Mouse (Mus musculus) MEL (cell line): ENCODE measurements around the gene Rac2. TPM values are rescaled to one million over a fixed set of nuclear protein-coding genes. Genes with fewer than 3 reads are reported as not detected.

Source experiments
- DNase-seq: peaks from one replicate; pipeline ENCODE4 v3.0.0; 2011; ENCODE audit warnings: low read depth, low spot score
- H3K27ac ChIP-seq: 2 replicates; pipeline ENCODE4 v1.5.1; 2012; ENCODE audit warnings: low read depth, mild to moderate bottlenecking, control low read depth, low read length, moderate library complexity; ENCODE audit not compliant: control insufficient read depth
- H3K27me3 ChIP-seq, 2 experiments: fragments of 150-350 bp in 1 of 2; sonication (generic) in 1 of 2; 2 replicates each; pipeline ENCODE4 v1.6.1; 2012; ENCODE audit warnings: low read length in 2 of 2, mild to moderate bottlenecking in 2 of 2, improper control_type of control experiment in 1 of 2, moderate library complexity in 1 of 2; ENCODE audit not compliant: insufficient read depth in 2 of 2, control insufficient read depth in 1 of 2
- H3K36me3 ChIP-seq, 2 experiments: 2 replicates each; pipeline ENCODE4 v1.6.1; 2012 to 2014; ENCODE audit warnings: low read length in 2 of 2, improper control_type of control experiment in 1 of 2, inconsistent platforms in 1 of 2, mild to moderate bottlenecking in 1 of 2; ENCODE audit not compliant: insufficient read depth in 2 of 2, control insufficient read depth in 1 of 2
- H3K4me1 ChIP-seq, 2 experiments: fragments of 150-350 bp in 1 of 2; sonication (generic) in 1 of 2; 2 replicates each; pipeline ENCODE4 v1.6.1; 2012; ENCODE audit warnings: low read length in 2 of 2, improper control_type of control experiment in 1 of 2, mild to moderate bottlenecking in 1 of 2; ENCODE audit not compliant: insufficient read depth in 2 of 2, control insufficient read depth in 1 of 2
- H3K4me3 ChIP-seq, 2 experiments: fragments of 150-350 bp in 1 of 2; sonication (generic) in 1 of 2; 2 replicates each; pipeline ENCODE4 v1.5.1; 2012; ENCODE audit warnings: low read depth in 2 of 2, low read length in 2 of 2, mild to moderate bottlenecking in 2 of 2, moderate library complexity in 2 of 2, control low read depth in 1 of 2, improper control_type of control experiment in 1 of 2; ENCODE audit not compliant: control insufficient read depth in 1 of 2, insufficient read depth in 1 of 2
- H3K79me2 ChIP-seq: 2 replicates; pipeline ENCODE4 v1.6.1; 2012; ENCODE audit warnings: mild to moderate bottlenecking, low read length, moderate library complexity; ENCODE audit not compliant: control insufficient read depth, poor library complexity, insufficient read depth
- H3K9ac ChIP-seq: 2 replicates; pipeline ENCODE4 v1.6.1; 2012; ENCODE audit warnings: low read depth, mild to moderate bottlenecking, control low read depth, low read length, moderate library complexity; ENCODE audit not compliant: control insufficient read depth, poor library complexity, severe bottlenecking
- H3K9me3 ChIP-seq: fragments of 150-350 bp; sonication (generic); replicated peaks from 2 replicates; pipeline ENCODE4 v1.6.1; 2012; ENCODE audit warnings: mild to moderate bottlenecking, low read length, improper control_type of control experiment, moderate library complexity; ENCODE audit not compliant: insufficient read depth
- BHLHE40 ChIP-seq: IDR thresholded peaks from 2 replicates; pipeline ENCODE4 v1.6.1; 2012; ENCODE audit warnings: low read depth, mild to moderate bottlenecking, inconsistent platforms, low read length, improper control_type of control experiment, borderline replicate concordance
- CHD2 ChIP-seq: IDR thresholded peaks from 2 replicates; pipeline ENCODE4 v1.6.1; 2011; ENCODE audit warnings: low read length, improper control_type of control experiment
- GABPA ChIP-seq: IDR thresholded peaks from 2 replicates; pipeline ENCODE4 v1.6.1; 2012; ENCODE audit warnings: low read depth, mild to moderate bottlenecking, inconsistent platforms, low read length, improper control_type of control experiment, moderate library complexity
- HCFC1 ChIP-seq: IDR thresholded peaks from 2 replicates; pipeline ENCODE4 v1.6.1; 2012; ENCODE audit warnings: low read depth, mild to moderate bottlenecking, inconsistent platforms, low read length, improper control_type of control experiment, moderate library complexity
- KAT2A ChIP-seq: conservative IDR thresholded peaks from 2 replicates; pipeline ENCODE4 v1.6.1; 2012; ENCODE audit warnings: low read depth, low read length, improper control_type of control experiment, inconsistent platforms
- MAX ChIP-seq: IDR thresholded peaks from 2 replicates; pipeline ENCODE4 v1.6.1; 2011; ENCODE audit warnings: low read length, improper control_type of control experiment
- MEF2A ChIP-seq: IDR thresholded peaks from 2 replicates; pipeline ENCODE4 v1.6.1; 2014; ENCODE audit warnings: low read depth, mild to moderate bottlenecking, inconsistent platforms, low read length, improper control_type of control experiment; ENCODE audit not compliant: poor library complexity, insufficient replicate concordance, severe bottlenecking; ENCODE audit errors: extremely low read depth
- MXI1 ChIP-seq: IDR thresholded peaks from 2 replicates; pipeline ENCODE4 v1.6.1; 2011; ENCODE audit warnings: mild to moderate bottlenecking, low read depth, low read length, improper control_type of control experiment
- NRF1 ChIP-seq: IDR thresholded peaks from 2 replicates; pipeline ENCODE4 v1.6.1; 2014; ENCODE audit warnings: low read depth, mild to moderate bottlenecking, inconsistent platforms, low read length, improper control_type of control experiment, moderate library complexity; ENCODE audit not compliant: poor library complexity, insufficient read depth, severe bottlenecking
- POLR2A ChIP-seq, 2 experiments: IDR thresholded peaks; 2 replicates each; pipeline ENCODE4 v1.6.1; 2011 to 2012; ENCODE audit warnings: low read length in 2 of 2, mild to moderate bottlenecking in 2 of 2, control low read depth in 1 of 2, improper control_type of control experiment in 1 of 2, low read depth in 1 of 2, moderate library complexity in 1 of 2; ENCODE audit not compliant: control insufficient read depth in 1 of 2, insufficient read depth in 1 of 2, poor library complexity in 1 of 2
- POLR2AphosphoS5 ChIP-seq: IDR thresholded peaks from 2 replicates; pipeline ENCODE4 v1.6.1; 2012; ENCODE audit warnings: low read depth, borderline replicate concordance, mild to moderate bottlenecking, inconsistent platforms, low read length, moderate library complexity, mixed read lengths
- RAD21 ChIP-seq: IDR thresholded peaks from 2 replicates; pipeline ENCODE4 v1.6.1; 2011; ENCODE audit warnings: mild to moderate bottlenecking, low read depth, low read length, improper control_type of control experiment
- RCOR1 ChIP-seq: IDR thresholded peaks from 2 replicates; pipeline ENCODE4 v1.6.1; 2012; ENCODE audit warnings: low read depth, mild to moderate bottlenecking, inconsistent platforms, low read length, improper control_type of control experiment
- TAL1 ChIP-seq: IDR thresholded peaks from 2 replicates; pipeline ENCODE4 v1.6.1; 2012; ENCODE audit warnings: mild to moderate bottlenecking, inconsistent platforms, low read length, moderate library complexity, mixed read lengths
- UBTF ChIP-seq: IDR thresholded peaks from 2 replicates; pipeline ENCODE4 v1.6.1; 2012; ENCODE audit warnings: low read depth, mild to moderate bottlenecking, inconsistent platforms, low read length, improper control_type of control experiment, moderate library complexity, borderline replicate concordance; ENCODE audit not compliant: insufficient read depth
- USF1 ChIP-seq: IDR thresholded peaks from 2 replicates; pipeline ENCODE4 v1.6.1; 2014; ENCODE audit warnings: low read depth, mild to moderate bottlenecking, inconsistent platforms, low read length, improper control_type of control experiment, moderate library complexity
- USF2 ChIP-seq, 2 experiments: IDR thresholded peaks; 2 replicates each; pipeline ENCODE4 v1.6.1; 2011 to 2012; ENCODE audit warnings: improper control_type of control experiment in 2 of 2, low read length in 2 of 2, borderline replicate concordance in 1 of 2, inconsistent platforms in 1 of 2, low read depth in 1 of 2, mild to moderate bottlenecking in 1 of 2; ENCODE audit not compliant: insufficient read depth in 1 of 2
- ZC3H11A ChIP-seq: IDR thresholded peaks from 2 replicates; pipeline ENCODE4 v1.6.1; 2012; ENCODE audit warnings: low read depth, mild to moderate bottlenecking, inconsistent platforms, low read length, improper control_type of control experiment
- ZMIZ1 ChIP-seq: IDR thresholded peaks from 2 replicates; pipeline ENCODE4 v1.6.1; 2012; ENCODE audit warnings: low read depth, mild to moderate bottlenecking, inconsistent platforms, low read length, improper control_type of control experiment, moderate library complexity
- ZNF384 ChIP-seq: IDR thresholded peaks from 2 replicates; pipeline ENCODE4 v1.6.1; 2012; ENCODE audit warnings: low read depth, mild to moderate bottlenecking, inconsistent platforms, low read length, improper control_type of control experiment
- polyA plus RNA-seq, 2 experiments: library from polyadenylated mRNA; stranded (reverse) in 1 of 2; unstranded in 1 of 2; fragments of >175 nt in 1 of 2; fragments of >200 nt in 1 of 2; gene quantifications; 2 replicates each; pipeline versions ENCODE4 v1.2.1 to v1.2.4; 2012; ENCODE audit warnings: low replicate concordance in 2 of 2, low read depth in 1 of 2; ENCODE audit not compliant: insufficient read length in 2 of 2, insufficient read depth in 1 of 2, missing spikeins in 1 of 2
- total RNA-seq: library from RNA; depleted of rRNA; stranded (reverse); fragments of 300-350 nt; gene quantifications from 2 replicates; pipeline ENCODE4 v1.2.3, GENCODE M21; 2012

The Rac2 gene
- total and polyA plus RNA-seq, 3 experiments, result 257 to 881 (median 772) TPM

GRCm38 (mm10) chr15:78541036-78541435 is 31.5 kb downstream of the Rac2 start:
- Histone ChIP-seq H3K27me3 (peaks cover 0 to 3% of the 10 kb centered on the region in 2 experiments; a peak in 3 of 4 replicates), H3K4me3 (no peak overlapping the region), H3K9ac (no peak overlapping the region), H3K36me3 (no peaks in the 10 kb centered on the region), H3K79me2 (no peaks in the 10 kb centered on the region), H3K9me3 (no peaks in the 10 kb centered on the region), H3K4me1 (no peaks in the 10 kb centered on the region), H3K27ac (no peak overlapping the region)
- no peak for TF ChIP-seq MXI1
- TF ChIP-seq TAL1, result no peak
- TF ChIP-seq POLR2AphosphoS5, result no peak
- no peak for TF ChIP-seq CHD2
- TF ChIP-seq ZMIZ1, result no peak
- TF ChIP-seq GABPA, result no peak
- TF ChIP-seq MAX, result no peak
- no peak for TF ChIP-seq UBTF
- no peak for TF ChIP-seq BHLHE40
- TF ChIP-seq MEF2A, result no peak
- no peak for TF ChIP-seq ZNF384
- TF ChIP-seq HCFC1, result no peak
- DNase-seq, result no peak

- H3K9me3 ChIP-seq, result no peaks in the 10 kb centered on the region
- no peaks in the 10 kb centered on the region for H3K36me3 ChIP-seq
- peaks cover 0 to 1% of the 10 kb centered on the region in 2 experiments; a peak in 1 of 4 replicates for H3K27me3 ChIP-seq
- H3K27ac ChIP-seq, result no peak overlapping the region
- H3K4me3 ChIP-seq, result no peak overlapping the region
- DNase-seq, result no peak
- no peaks in the 10 kb centered on the region for H3K79me2 ChIP-seq
- H3K4me1 ChIP-seq, result no peaks in the 10 kb centered on the region
- H3K9ac ChIP-seq, result no peak overlapping the region
- TF ChIP-seq ZC3H11A (no peak), BHLHE40 (no peak), RCOR1 (no peak), POLR2AphosphoS5 (no peak), KAT2A (no peak), NRF1 (no peak), MAX (no peak), USF1 (no peak), ZMIZ1 (no peak), POLR2A (IDR thresholded peaks at IDR 0.05; ENCODE audit: control insufficient read depth in 1 of 2, insufficient read depth in 1 of 2, low read depth in 1 of 2, low read length in 2 of 2, poor library complexity in 1 of 2) (no peak), MXI1 (no peak), ZNF384 (no peak), RAD21 (no peak), USF2 (IDR thresholded peaks at IDR 0.05; ENCODE audit: borderline replicate concordance in 1 of 2, insufficient read depth in 1 of 2, low read depth in 1 of 2, low read length in 2 of 2) (no peak)
Measured at GRCm38 (mm10) chr15:78535723-78536421, 36.7 kb downstream of the Rac2 start.
